Mouse (Mus musculus) lung, postnatal 0 days (tissue): ENCODE measurements around the gene Ctrc. TPM values are rescaled to one million over a fixed set of nuclear protein-coding genes. Genes with fewer than 3 reads are reported as not detected.

ENCODE experiments used
- ATAC-seq: fragments of 200-750 bp; cut with Nextera tagmentation; 2 replicates; pipeline ENCODE4 v1.8.0; 2017; ENCODE audit warnings: moderate library complexity
- DNase-seq: peaks from one replicate; pipeline ENCODE4 v3.0.0-alpha.2; 2016; ENCODE audit warnings: low spot score
- H3K27ac ChIP-seq: fragments of 300-500 bp; sonication (generic); 2 replicates; pipeline ENCODE4 v1.5.1; 2014; ENCODE audit warnings: antibody characterized with exemption, mild to moderate bottlenecking, low read length, mixed read lengths
- H3K27me3 ChIP-seq: fragments of 300-500 bp; sonication (generic); replicated peaks from 2 replicates; pipeline ENCODE4 v1.6.1; 2014; ENCODE audit warnings: low read length, mixed read lengths; ENCODE audit not compliant: insufficient read depth
- H3K36me3 ChIP-seq: fragments of 300-500 bp; sonication (generic); 2 replicates; pipeline ENCODE4 v1.6.1; 2014; ENCODE audit warnings: low read length, mixed read lengths; ENCODE audit not compliant: insufficient read depth
- H3K4me1 ChIP-seq: fragments of 300-500 bp; sonication (generic); 2 replicates; pipeline ENCODE4 v1.6.1; 2014; ENCODE audit warnings: antibody characterized with exemption, low read depth, low read length, mixed read lengths; ENCODE audit not compliant: insufficient read depth
- H3K4me2 ChIP-seq: fragments of 300-500 bp; sonication (generic); replicated peaks from 2 replicates; pipeline ENCODE4 v1.6.1; 2014; ENCODE audit warnings: low read depth, mild to moderate bottlenecking, low read length, moderate library complexity, mixed read lengths
- H3K4me3 ChIP-seq: fragments of 300-500 bp; sonication (generic); 2 replicates; pipeline ENCODE4 v1.5.1; 2014; ENCODE audit warnings: low read depth, low read length
- H3K9ac ChIP-seq: fragments of 300-500 bp; sonication (generic); replicated peaks from 2 replicates; pipeline ENCODE4 v1.6.1; 2014; ENCODE audit warnings: low read depth, mild to moderate bottlenecking
- H3K9me3 ChIP-seq: fragments of 300-500 bp; sonication (generic); 2 replicates; pipeline ENCODE4 v1.6.1; 2016; ENCODE audit warnings: low read length, mixed read lengths
- CTCF ChIP-seq: IDR thresholded peaks from 2 replicates; pipeline ENCODE4 v1.5.1; 2016; ENCODE audit warnings: antibody characterized with exemption, mild to moderate bottlenecking
- EP300 ChIP-seq: IDR thresholded peaks from 2 replicates; pipeline ENCODE4 v1.6.1; 2016; ENCODE audit warnings: antibody characterized with exemption, mild to moderate bottlenecking, control low read depth
- WGBS: fragments of 180-500 bp; shearing (Covaris S2); extraction: QIAGEN DNeasy Blood & Tissue Kit; methylation state at CpG from one replicate; pipeline ENCODE4 v1.1.7; 2014; 5-methylcytosine and 5-hydroxymethylcytosine counted together
- polyA plus RNA-seq: library from polyadenylated mRNA; unstranded; fragments of >200 nt; fragmentation: Nextera tagmentation; extraction: Ambion mirVana; gene quantifications from 2 replicates; pipeline ENCODE4 v1.2.1, GENCODE M21; 2015

The Ctrc gene
- polyA plus RNA-seq, 1 experiment from 2014 or later, result not detected

- Histone ChIP-seq H3K27ac (no peak overlapping the region), H3K9ac (no peak overlapping the region), H3K27me3 (no peaks in the 10 kb centered on the region), H3K4me2 (no peak overlapping the region), H3K9me3 (no peaks in the 10 kb centered on the region), H3K4me1 (no peaks in the 10 kb centered on the region), H3K36me3 (peaks cover 2% of the 10 kb centered on the region), H3K4me3 (no peak overlapping the region)
- WGBS, result 88% methylated on average over 13 of the region's 13 CpGs
- no peak for ATAC-seq
- TF ChIP-seq CTCF (no peak), EP300 (no peak)
- DNase-seq, result no peak
Observed at GRCm38 (mm10) chr4:141818861-141819260, 27.3 kb downstream of the Ctrc start.

GRCm38 (mm10) chr4:141817706-141818105 is 28.5 kb downstream of the Ctrc start:
- no peak for ATAC-seq
- no peaks in the 10 kb centered on the region for H3K4me1 ChIP-seq
- H3K4me3 ChIP-seq, result no peak overlapping the region
- peaks cover 13% of the 10 kb centered on the region for H3K36me3 ChIP-seq
- no peaks in the 10 kb centered on the region for H3K27me3 ChIP-seq
- H3K9ac ChIP-seq, result no peak overlapping the region
- no peak overlapping the region for H3K27ac ChIP-seq
- H3K4me2 ChIP-seq, result no peak overlapping the region
- WGBS, result 71% methylated on average over 10 of the region's 10 CpGs
- TF ChIP-seq EP300 (no peak), CTCF (no peak)
- H3K9me3 ChIP-seq, result no peaks in the 10 kb centered on the region
- DNase-seq, result no peak

- Histone ChIP-seq H3K4me3 (no peak overlapping the region), H3K36me3 (peaks cover 19% of the 10 kb centered on the region), H3K27me3 (no peaks in the 10 kb centered on the region), H3K9ac (no peak overlapping the region), H3K27ac (no peak overlapping the region), H3K4me1 (no peaks in the 10 kb centered on the region), H3K9me3 (no peaks in the 10 kb centered on the region), H3K4me2 (no peak overlapping the region)
- 66% methylated on average over 14 of the region's 14 CpGs for WGBS
- ATAC-seq, result no peak
- no peak for TF ChIP-seq CTCF
- no peak for TF ChIP-seq EP300
- no peak for DNase-seq
Observed at GRCm38 (mm10) chr4:141816776-141817655, 29.1 kb downstream of the Ctrc start.

- ATAC-seq (no peak), DNase-seq (no peak)
- Histone ChIP-seq H3K27ac (no peak overlapping the region), H3K9ac (no peak overlapping the region), H3K4me3 (no peak overlapping the region), H3K9me3 (no peaks in the 10 kb centered on the region), H3K27me3 (no peaks in the 10 kb centered on the region), H3K36me3 (peaks cover 27% of the 10 kb centered on the region), H3K4me1 (no peaks in the 10 kb centered on the region), H3K4me2 (no peak overlapping the region)
- 87% methylated on average over 7 of the region's 7 CpGs for WGBS
- TF ChIP-seq CTCF (no peak), EP300 (no peak)
Observed at GRCm38 (mm10) chr4:141816267-141816666, 29.9 kb downstream of the Ctrc start.

GRCm38 (mm10) chr4:141811375-141811774 is 34.8 kb downstream of the Ctrc start:
- ATAC-seq (no peak), DNase-seq (no peak)
- TF ChIP-seq EP300 (no peak), CTCF (no peak)
- H3K36me3 ChIP-seq, result peaks cover 58% of the 10 kb centered on the region
- no peaks in the 10 kb centered on the region for H3K4me1 ChIP-seq
- no peaks in the 10 kb centered on the region for H3K27me3 ChIP-seq
- no peak overlapping the region for H3K9ac ChIP-seq
- WGBS, result 89% methylated on average over 7 of the region's 7 CpGs
- H3K4me2 ChIP-seq, result no peak overlapping the region
- no peaks in the 10 kb centered on the region for H3K9me3 ChIP-seq
- H3K27ac ChIP-seq, result no peak overlapping the region
- H3K4me3 ChIP-seq, result no peak overlapping the region

GRCm38 (mm10) chr4:141810975-141811374 is 35.2 kb downstream of the Ctrc start:
- H3K27ac ChIP-seq, result no peak overlapping the region
- no peak overlapping the region for H3K9ac ChIP-seq
- H3K36me3 ChIP-seq, result peaks cover 59% of the 10 kb centered on the region
- no peak overlapping the region for H3K4me3 ChIP-seq
- no peaks in the 10 kb centered on the region for H3K27me3 ChIP-seq
- WGBS, result 94% methylated on average over 2 of the region's 2 CpGs
- no peak overlapping the region for H3K4me2 ChIP-seq
- H3K9me3 ChIP-seq, result no peaks in the 10 kb centered on the region
- no peak for DNase-seq
- no peak for TF ChIP-seq CTCF
- TF ChIP-seq EP300, result no peak
- H3K4me1 ChIP-seq, result no peaks in the 10 kb centered on the region
- no peak for ATAC-seq
